In the genomic region with DNA sequence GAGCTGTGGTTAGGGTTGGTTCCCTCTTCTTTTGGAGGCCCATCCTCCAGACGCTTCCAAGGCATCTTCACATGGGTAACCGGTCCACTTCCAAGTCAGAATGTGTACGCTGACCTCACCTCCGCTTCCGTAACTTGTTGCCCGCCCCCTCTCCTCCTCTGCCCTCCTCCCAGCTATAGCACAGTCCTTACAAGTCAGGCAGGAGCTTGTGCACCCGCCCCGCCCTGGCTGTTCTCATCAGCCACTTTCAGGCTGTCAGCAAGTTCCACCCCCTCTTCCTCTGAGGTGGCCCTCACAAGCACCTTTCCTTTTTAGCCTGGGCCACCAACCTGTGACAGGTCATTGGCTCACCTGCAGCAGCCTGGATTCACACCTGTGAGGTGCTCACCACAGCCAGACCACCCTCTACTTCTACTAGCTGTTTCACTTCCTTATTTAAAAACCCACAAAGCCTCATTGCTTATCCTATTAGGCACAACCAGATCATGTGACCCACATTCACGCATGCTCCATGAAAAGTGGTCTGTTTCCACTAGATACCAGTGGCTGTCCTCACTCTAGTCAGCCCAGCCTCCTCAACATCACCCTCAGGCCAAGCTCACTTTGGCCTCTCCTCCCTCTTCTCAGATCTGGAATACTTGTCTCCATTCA, we compare ENCODE assay signal across 14 mouse cellular contexts. TPM values are rescaled to one million over a fixed set of nuclear protein-coding genes. Genes with fewer than 3 reads are reported as not detected.
DNase-seq lines count a peak whose midpoint lies in the region; ATAC-seq and TF ChIP-seq lines count a peak whose summit lies in the region.
"Had no signal": no experiment of that assay in that cellular context is flagged by ENCODE, and none has a peak within 500 bp of the region (broad histone marks: within the 10 kb centered on the region; RNA-seq: fewer than 3 reads in every experiment).

No protein-coding gene starts in this region.

- no peak for TF ChIP-seq POLR2A in heart, adult 2 months (IDR thresholded peaks at IDR 0.05; ENCODE audit: insufficient read depth, low read depth, low read length)

- H3K27me3 ChIP-seq in heart, embryonic 10.5 days (ENCODE audit: insufficient read depth, poor library complexity, severe bottlenecking) = no peaks in the 10 kb centered on the region
- no peaks in the 10 kb centered on the region for H3K27me3 ChIP-seq in heart, adult 2 months (ENCODE audit: control insufficient read depth, insufficient read depth, low read length)
- H3K27me3 ChIP-seq in erythroblast, embryonic 14.5 days (ENCODE audit: control insufficient read depth) = no peaks in the 10 kb centered on the region
- H3K27me3 ChIP-seq in hindbrain, embryonic 16.5 days (replicated peaks; ENCODE audit: control insufficient read depth, insufficient read depth, low read length) = no peaks in the 10 kb centered on the region
- H3K27me3 ChIP-seq: embryonic facial prominence, embryonic 15.5 days had no signal

- 30% methylated on average over 9 of the region's 9 CpGs for WGBS in heart, embryonic 10.5 days
- 81% methylated on average over 9 of the region's 9 CpGs for WGBS in heart, adult 2 months
- WGBS in hindbrain, embryonic 16.5 days = 95% methylated on average over 9 of the region's 9 CpGs

- peaks cover 73% of the 10 kb centered on the region for H3K4me1 ChIP-seq in heart, embryonic 10.5 days
- peaks cover 3% of the 10 kb centered on the region for H3K4me1 ChIP-seq in heart, adult 2 months (ENCODE audit: control insufficient read depth, insufficient read depth, low read length)
- peaks cover 49% of the 10 kb centered on the region for H3K4me1 ChIP-seq in erythroblast, embryonic 14.5 days (ENCODE audit: control insufficient read depth)
- H3K4me1 ChIP-seq in hindbrain, embryonic 16.5 days (ENCODE audit: control insufficient read depth, insufficient read depth, low read depth, low read length) = peaks cover 13% of the 10 kb centered on the region

- no peak for TF ChIP-seq EP300 in heart, adult 2 months (IDR thresholded peaks at IDR 0.05; ENCODE audit: insufficient read depth, low read depth, low read length)

- no peak for TF ChIP-seq CTCF in heart, adult 2 months (IDR thresholded peaks at IDR 0.05)

- H3K9ac ChIP-seq in heart, adult 2 months (ENCODE audit: low read depth, low read length) = no peak overlapping the region
- no peak overlapping the region for H3K9ac ChIP-seq in hindbrain, embryonic 16.5 days (ENCODE audit: low read depth, low read length)
- H3K9ac ChIP-seq: embryonic facial prominence, embryonic 15.5 days had no signal

- peak overlapping the region; percentile 49 for H3K27ac ChIP-seq in heart, embryonic 10.5 days
- no peak overlapping the region for H3K27ac ChIP-seq in heart, adult 2 months
- no peak overlapping the region for H3K27ac ChIP-seq in hindbrain, embryonic 16.5 days (ENCODE audit: low read depth, low read length)
- H3K27ac ChIP-seq: embryonic facial prominence, embryonic 15.5 days had no signal

- no peaks in the 10 kb centered on the region for H3K9me3 ChIP-seq in heart, embryonic 10.5 days
- no peaks in the 10 kb centered on the region for H3K9me3 ChIP-seq in erythroblast, embryonic 14.5 days (ENCODE audit: control insufficient read depth, low read length)
- no peaks in the 10 kb centered on the region for H3K9me3 ChIP-seq in hindbrain, embryonic 16.5 days (ENCODE audit: control insufficient read depth, low read length)
- H3K9me3 ChIP-seq: embryonic facial prominence, embryonic 15.5 days; G1E had no signal

- no peak overlapping the region for H3K4me2 ChIP-seq in hindbrain, embryonic 16.5 days (ENCODE audit: low read length)
- H3K4me2 ChIP-seq: embryonic facial prominence, embryonic 15.5 days had no signal

- peaks cover 51% of the 10 kb centered on the region for H3K36me3 ChIP-seq in heart, embryonic 10.5 days
- no peaks in the 10 kb centered on the region for H3K36me3 ChIP-seq in heart, adult 2 months (ENCODE audit: control insufficient read depth, insufficient read depth, low read length)
- peaks cover 86% of the 10 kb centered on the region for H3K36me3 ChIP-seq in erythroblast, embryonic 14.5 days (ENCODE audit: control insufficient read depth)
- H3K36me3 ChIP-seq in hindbrain, embryonic 16.5 days (ENCODE audit: control insufficient read depth, insufficient read depth, low read length) = peaks cover 10% of the 10 kb centered on the region

- intact Hi-C loops in heart, adult 2 months (cut with DNase I) = no loop called here
- intact Hi-C loops in left cerebral cortex, postnatal 36 days (cut with DNase I) = no loop called here

- no peaks in the 10 kb centered on the region for H3K79me2 ChIP-seq in heart, adult 2 months (replicated peaks; ENCODE audit: control insufficient read depth, insufficient read depth, low read length)

- peak; percentile 87 for DNase-seq in heart, embryonic 10.5 days (ENCODE audit: low spot score)
- no peak for DNase-seq in heart, adult 2 months
- peak; percentile 30 for DNase-seq in 416B (ENCODE audit: low read depth)
- DNase-seq in lung, postnatal 10 days = peak; percentile 32
- no peak for DNase-seq in left cerebral cortex, postnatal 36 days (ENCODE audit: low spot score in 2 of 2)
- no peak for DNase-seq in kidney, postnatal 25 days
- DNase-seq: adrenal gland, adult 8-10 months; heart, adult 18-20 months; thymus, adult 2 months had no signal

- ATAC-seq in hindbrain, embryonic 16.5 days = no peak
- ATAC-seq: intestine, embryonic 16.5 days had no signal

- peak overlapping the region; percentile 27; the same call in 1 of the 2 replicates for H3K4me3 ChIP-seq in heart, embryonic 10.5 days
- H3K4me3 ChIP-seq in heart, adult 2 months = no peak overlapping the region
- peak overlapping the region; percentile 38 for H3K4me3 ChIP-seq in erythroblast, embryonic 14.5 days (replicated peaks)
- H3K4me3 ChIP-seq in hindbrain, embryonic 16.5 days (ENCODE audit: low read length) = no peak overlapping the region
- H3K4me3 ChIP-seq: embryonic facial prominence, embryonic 15.5 days had no signal

RNA-seq across cellular contexts. Expression of gene Clk3, which starts 34.8 kb away (rescaled TPM):
- 70.6 and 79.7 TPM in 2 replicates for polyA plus RNA-seq in heart, embryonic 10.5 days (2016; fragmentation: Nextera tagmentation; extraction: Ambion mirVana)
- 10 to 100 TPM; 27.6 to 33.8 TPM for total RNA-seq in heart, adult 2 months (2021)
- polyA plus RNA-seq in heart, adult 2 months (2012; rRNA removed) = 61.7 and 124 TPM in 2 replicates
- 38.9 and 44.4 TPM in 2 replicates for polyA plus RNA-seq in erythroblast, embryonic 14.5 days (2012)
- 10 to 100 TPM; 69.2 to 84.8 TPM for total RNA-seq in left cerebral cortex, postnatal 36 days (2021)
- 57.2 and 66.1 TPM in 2 replicates for polyA plus RNA-seq in hindbrain, embryonic 16.5 days (2015; fragmentation: Nextera tagmentation; extraction: Ambion mirVana)

RNA-seq across cellular contexts. Expression of gene Arid3b, which starts 36.1 kb away (rescaled TPM):
- polyA plus RNA-seq in heart, embryonic 10.5 days (2016; fragmentation: Nextera tagmentation; extraction: Ambion mirVana) = 59.7 and 60.2 TPM in 2 replicates
- total RNA-seq in heart, adult 2 months (2021) = 1 to 10 TPM; 4.0 to 4.6 TPM
- polyA plus RNA-seq in heart, adult 2 months (2012; rRNA removed) = 3.6 and 3.8 TPM in 2 replicates
- 1.8 and 1.9 TPM in 2 replicates for polyA plus RNA-seq in erythroblast, embryonic 14.5 days (2012)
- 10 to 100 TPM in 1 of 2 experiments, 1 to 10 TPM in 1; 6.4 to 13.5 TPM for total RNA-seq in left cerebral cortex, postnatal 36 days (2021)
- 5.4 and 8.6 TPM in 2 replicates for polyA plus RNA-seq in hindbrain, embryonic 16.5 days (2015; fragmentation: Nextera tagmentation; extraction: Ambion mirVana)

Comparison
In these comparisons a context has a peak if more than half of its experiments do, and no peak if none do; other contexts are left out.
1. DNase-seq: peak in heart, embryonic 10.5 days (single experiment), 416B (single experiment) and lung, postnatal 10 days (single experiment); none in heart, adult 2 months (0 of 2), left cerebral cortex, postnatal 36 days (0 of 2) and kidney, postnatal 25 days (0 of 2).
2. H3K4me3 ChIP-seq: peak in heart, embryonic 10.5 days (single experiment) and erythroblast, embryonic 14.5 days (single experiment); none in heart, adult 2 months (single experiment) and hindbrain, embryonic 16.5 days (single experiment).